Mouse (Mus musculus): ENCODE data around the gene Zfp784. TPM values are rescaled to one million over a fixed set of nuclear protein-coding genes. Genes with fewer than 3 reads are reported as not detected.

The Zfp784 gene
- total RNA-seq, 2 experiments from 2014 or later, result 0.54 to 0.98 TPM

DNA sequence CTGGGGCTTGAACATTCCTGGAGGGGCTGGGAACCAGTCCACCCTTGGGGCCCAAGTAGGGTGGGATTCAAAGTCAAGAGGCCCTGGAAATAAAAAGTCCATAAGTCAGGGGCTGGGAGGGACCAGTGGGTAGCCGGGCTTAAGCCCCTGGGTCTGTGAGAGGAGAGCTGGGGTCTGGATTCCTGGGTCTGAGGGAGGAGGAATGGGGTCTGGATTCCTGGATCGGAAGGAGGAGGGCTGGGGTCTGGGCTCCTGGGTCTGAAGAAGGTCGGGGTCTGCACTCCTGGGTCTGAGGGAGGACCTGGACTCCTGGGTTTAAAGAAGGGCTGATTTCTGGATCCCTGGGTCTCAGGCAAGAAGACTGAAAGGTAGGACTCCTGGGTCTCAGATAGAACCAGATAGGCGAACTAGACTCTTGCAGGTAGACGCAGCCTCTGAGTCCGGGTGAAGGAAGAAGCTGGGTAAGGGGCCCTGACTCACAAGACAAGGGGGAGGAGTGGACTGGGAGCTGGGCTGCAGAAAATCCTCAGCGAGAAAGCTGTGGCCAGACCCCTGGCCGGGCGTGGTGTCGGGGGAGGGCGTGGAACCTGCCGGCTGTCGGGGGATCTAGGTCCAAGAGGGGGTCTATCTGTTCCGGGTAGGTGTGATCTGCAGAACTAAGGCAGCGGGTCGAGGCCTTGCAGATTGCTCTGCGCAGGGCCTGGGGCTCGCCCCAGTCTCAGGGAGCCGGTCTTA is 42.8 kb downstream of the Zfp784 start:
- ATAC-seq (replicated peaks; ENCODE audit: poor library complexity, severe bottlenecking), result peak; percentile 30

GRCm38 (mm10) chr7:4993999-4994788 is 44.1 kb downstream of the Zfp784 start:
- ATAC-seq (replicated peaks; ENCODE audit: poor library complexity, severe bottlenecking), result no peak

GRCm38 (mm10) chr7:4993347-4993998 is 44.8 kb downstream of the Zfp784 start:
- ATAC-seq (replicated peaks; ENCODE audit: poor library complexity, severe bottlenecking), result no peak

DNA sequence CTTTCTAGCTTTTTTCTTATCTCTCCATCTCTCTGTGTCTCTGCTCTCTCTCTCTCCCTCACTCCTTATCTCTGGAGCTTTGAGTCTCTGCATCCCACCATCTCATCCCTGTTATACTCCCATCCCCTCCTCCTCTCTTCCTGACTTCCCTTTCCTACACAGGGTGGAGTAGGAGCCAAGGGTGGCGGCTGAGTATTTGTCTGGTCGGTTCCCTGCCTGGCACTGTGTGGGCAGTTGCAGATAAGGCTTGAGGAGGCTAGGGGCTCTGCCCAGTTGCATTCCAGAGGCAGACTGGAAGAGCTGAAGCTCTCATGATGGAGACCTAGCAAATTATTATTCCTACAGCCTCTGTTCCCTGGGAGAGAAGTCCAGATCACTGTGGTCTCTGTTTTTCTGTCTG is 50.0 kb downstream of the Zfp784 start:
- ATAC-seq (replicated peaks; ENCODE audit: poor library complexity, severe bottlenecking), result no peak

Other genes starting within 250 kb of the Zfp784 start
- gene Tmem238, start 248.8 kb downstream of the Zfp784 start, total RNA-seq (2014; fragmentation: Nextera tagmentation), result 3.2 and 6.2 TPM in 2 replicates
- gene Tmem238, start 248.8 kb downstream of the Zfp784 start, total RNA-seq (2017), result 4.6 and 7.6 TPM in 2 replicates
- gene Rpl28, start 245.6 kb downstream of the Zfp784 start, total RNA-seq (2014; fragmentation: Nextera tagmentation), result 1,827 and 2,944 TPM in 2 replicates
- gene Rpl28, start 245.6 kb downstream of the Zfp784 start, total RNA-seq (2017), result 828 and 1,139 TPM in 2 replicates
- gene Ube2s, start 225.9 kb downstream of the Zfp784 start, total RNA-seq (2014; fragmentation: Nextera tagmentation), result 236 and 240 TPM in 2 replicates
- 230 and 245 TPM in 2 replicates for gene Ube2s, start 225.9 kb downstream of the Zfp784 start, total RNA-seq (2017)
- not detected in 2 replicates for gene Shisa7, start 193.8 kb downstream of the Zfp784 start, total RNA-seq (2014; fragmentation: Nextera tagmentation)
- gene Shisa7, start 193.8 kb downstream of the Zfp784 start, total RNA-seq (2017), result not detected in 2 replicates
- gene Isoc2b, start 168.2 kb downstream of the Zfp784 start, total RNA-seq (2014; fragmentation: Nextera tagmentation), result 11.8 and 13.2 TPM in 2 replicates
- 43.0 and 72.6 TPM in 2 replicates for gene Isoc2b, start 168.2 kb downstream of the Zfp784 start, total RNA-seq (2017)
- gene Isoc2a, start 161.3 kb downstream of the Zfp784 start, total RNA-seq (2014; fragmentation: Nextera tagmentation), result 5.3 and 7.9 TPM in 2 replicates
- gene Isoc2a, start 161.3 kb downstream of the Zfp784 start, total RNA-seq (2017), result 7.9 and 10.7 TPM in 2 replicates
- not detected in 2 replicates for gene Gm36210, start 131.9 kb downstream of the Zfp784 start, total RNA-seq (2014; fragmentation: Nextera tagmentation)
- gene Gm36210, start 131.9 kb downstream of the Zfp784 start, total RNA-seq (2017), result not detected in 2 replicates
- 4.6 and 7.7 TPM in 2 replicates for gene Zfp628, start 123.2 kb downstream of the Zfp784 start, total RNA-seq (2014; fragmentation: Nextera tagmentation)
- gene Zfp628, start 123.2 kb downstream of the Zfp784 start, total RNA-seq (2017), result 1.0 and 1.2 TPM in 2 replicates
- 1.4 TPM in 1 of 2 replicates, not detected in the other for gene Nat14, start 116.4 kb downstream of the Zfp784 start, total RNA-seq (2014; fragmentation: Nextera tagmentation)
- gene Nat14, start 116.4 kb downstream of the Zfp784 start, total RNA-seq (2017), result not detected in 2 replicates
- not detected in 2 replicates for gene Ssc5d, start 112.7 kb downstream of the Zfp784 start, total RNA-seq (2014; fragmentation: Nextera tagmentation)
- gene Ssc5d, start 112.7 kb downstream of the Zfp784 start, total RNA-seq (2017), result 0.05 TPM in 1 of 2 replicates, not detected in the other
- gene Sbk2, start 74.0 kb downstream of the Zfp784 start, total RNA-seq (2014; fragmentation: Nextera tagmentation), result not detected in 2 replicates
- not detected in 2 replicates for gene Sbk2, start 74.0 kb downstream of the Zfp784 start, total RNA-seq (2017)
- gene Sbk3, start 67.3 kb downstream of the Zfp784 start, total RNA-seq (2014; fragmentation: Nextera tagmentation), result not detected in 2 replicates
- gene Sbk3, start 67.3 kb downstream of the Zfp784 start, total RNA-seq (2017), result not detected in 2 replicates
- gene Zfp579, start 42.3 kb downstream of the Zfp784 start, total RNA-seq (2014; fragmentation: Nextera tagmentation), result 10.0 and 14.1 TPM in 2 replicates
- 2.3 and 11.2 TPM in 2 replicates for gene Zfp579, start 42.3 kb downstream of the Zfp784 start, total RNA-seq (2017)
- 23.3 and 30.7 TPM in 2 replicates for gene Zfp524, start 24.0 kb downstream of the Zfp784 start, total RNA-seq (2014; fragmentation: Nextera tagmentation)
- 8.5 and 9.3 TPM in 2 replicates for gene Zfp524, start 24.0 kb downstream of the Zfp784 start, total RNA-seq (2017)
- 27.4 and 33.9 TPM in 2 replicates for gene Fiz1, start 23.7 kb downstream of the Zfp784 start, total RNA-seq (2014; fragmentation: Nextera tagmentation)
- 15.6 and 23.4 TPM in 2 replicates for gene Fiz1, start 23.7 kb downstream of the Zfp784 start, total RNA-seq (2017)
- not detected in 2 replicates for gene Gm44973, start 22.9 kb downstream of the Zfp784 start, total RNA-seq (2014; fragmentation: Nextera tagmentation)
- 7.5 TPM in 1 of 2 replicates, not detected in the other for gene Gm44973, start 22.9 kb downstream of the Zfp784 start, total RNA-seq (2017)
- 15.2 and 18.2 TPM in 2 replicates for gene Zfp865, start 18.1 kb downstream of the Zfp784 start, total RNA-seq (2014; fragmentation: Nextera tagmentation)
- gene Zfp865, start 18.1 kb downstream of the Zfp784 start, total RNA-seq (2017), result 8.4 and 11.2 TPM in 2 replicates
- 1.8 TPM in 1 of 2 replicates, not detected in the other for gene Ccdc106, start 17.9 kb downstream of the Zfp784 start, total RNA-seq (2014; fragmentation: Nextera tagmentation)
- gene Ccdc106, start 17.9 kb downstream of the Zfp784 start, total RNA-seq (2017), result not detected in 2 replicates
- gene 4632433K11Rik, start 4.3 kb downstream of the Zfp784 start, total RNA-seq (2014; fragmentation: Nextera tagmentation), result not detected in 2 replicates
- 0.57 and 1.2 TPM in 2 replicates for gene 4632433K11Rik, start 4.3 kb downstream of the Zfp784 start, total RNA-seq (2017)
- 1.3 and 7.3 TPM in 2 replicates for gene Zfp580, start 13.1 kb upstream of the Zfp784 start, total RNA-seq (2014; fragmentation: Nextera tagmentation)
- gene Zfp580, start 13.1 kb upstream of the Zfp784 start, total RNA-seq (2017), result 1.2 and 1.3 TPM in 2 replicates
- 204 and 227 TPM in 2 replicates for gene U2af2, start 23.7 kb upstream of the Zfp784 start, total RNA-seq (2014; fragmentation: Nextera tagmentation)
- gene U2af2, start 23.7 kb upstream of the Zfp784 start, total RNA-seq (2017), result 253 and 265 TPM in 2 replicates
- gene Epn1, start 41.8 kb upstream of the Zfp784 start, total RNA-seq (2014; fragmentation: Nextera tagmentation), result 56.6 and 57.4 TPM in 2 replicates
- gene Epn1, start 41.8 kb upstream of the Zfp784 start, total RNA-seq (2017), result 34.4 and 62.6 TPM in 2 replicates
- not detected in 2 replicates for gene Rfpl4, start 78.5 kb upstream of the Zfp784 start, total RNA-seq (2014; fragmentation: Nextera tagmentation)
- gene Rfpl4, start 78.5 kb upstream of the Zfp784 start, total RNA-seq (2017), result not detected in 2 replicates
- gene Rasl2-9, start 87.5 kb upstream of the Zfp784 start, total RNA-seq (2014; fragmentation: Nextera tagmentation), result 2.0 TPM in 1 of 2 replicates, not detected in the other
- gene Rasl2-9, start 87.5 kb upstream of the Zfp784 start, total RNA-seq (2017), result not detected in 2 replicates
- gene Vmn1r55, start 111.2 kb upstream of the Zfp784 start, total RNA-seq (2014; fragmentation: Nextera tagmentation), result not detected in 2 replicates
- gene Vmn1r55, start 111.2 kb upstream of the Zfp784 start, total RNA-seq (2017), result not detected in 2 replicates
- not detected in 2 replicates for gene Vmn1r56, start 158.3 kb upstream of the Zfp784 start, total RNA-seq (2014; fragmentation: Nextera tagmentation)
- not detected in 2 replicates for gene Vmn1r56, start 158.3 kb upstream of the Zfp784 start, total RNA-seq (2017)
- gene Vmn1r57, start 180.0 kb upstream of the Zfp784 start, total RNA-seq (2014; fragmentation: Nextera tagmentation), result not detected in 2 replicates
- not detected in 2 replicates for gene Vmn1r57, start 180.0 kb upstream of the Zfp784 start, total RNA-seq (2017)